ENCODE assay signal across 8 mouse cellular contexts in the genomic region with DNA sequence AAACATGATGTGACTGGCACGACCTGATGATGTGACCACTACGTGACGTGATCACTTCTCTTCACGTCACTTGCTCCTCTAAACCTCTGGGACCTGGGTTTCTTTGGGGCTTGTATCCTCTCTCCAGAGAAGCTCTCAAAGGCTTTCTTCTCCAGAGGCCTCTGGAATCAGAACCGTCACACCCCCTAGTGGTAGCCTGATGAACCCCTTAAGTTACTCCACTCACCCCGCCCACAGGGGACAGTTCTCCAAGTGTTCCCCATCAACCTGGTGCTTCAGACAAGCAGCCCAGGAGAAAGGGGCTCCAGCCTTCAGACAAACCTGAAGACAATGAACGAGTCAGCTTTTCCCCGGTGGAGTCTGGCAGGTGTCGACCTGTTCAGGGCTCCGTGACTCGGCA.
DNase-seq lines count a peak whose midpoint lies in the region; ATAC-seq and TF ChIP-seq lines count a peak whose summit lies in the region.

No protein-coding gene starts in this region.

- TF ChIP-seq CTCF in midbrain, postnatal 0 days (IDR thresholded peaks at IDR 0.05) = peak; percentile 64

- no peaks in the 10 kb centered on the region for H3K9me3 ChIP-seq in heart, embryonic 10.5 days
- no peaks in the 10 kb centered on the region for H3K9me3 ChIP-seq in embryonic facial prominence, embryonic 10.5 days
- no peaks in the 10 kb centered on the region for H3K9me3 ChIP-seq in midbrain, postnatal 0 days (ENCODE audit: low read length)

- WGBS in heart, embryonic 10.5 days = 67% methylated on average over 11 of the region's 11 CpGs
- 65% methylated on average over 11 of the region's 11 CpGs for WGBS in embryonic facial prominence, embryonic 10.5 days
- 72% methylated on average over 11 of the region's 11 CpGs for WGBS in midbrain, postnatal 0 days

- H3K4me1 ChIP-seq in heart, embryonic 10.5 days = peaks cover 18% of the 10 kb centered on the region
- no peaks in the 10 kb centered on the region for H3K4me1 ChIP-seq in embryonic facial prominence, embryonic 10.5 days
- H3K4me1 ChIP-seq in midbrain, postnatal 0 days (ENCODE audit: insufficient read depth, low read length) = no peaks in the 10 kb centered on the region

- DNase-seq in heart, postnatal 10 days = peak; percentile 68 to 81
- DNase-seq in heart, embryonic 10.5 days (ENCODE audit: low spot score) = no peak
- DNase-seq in A20 (ENCODE audit: low read depth, low spot score) = peak; percentile 1
- DNase-seq in adrenal gland, adult 8-10 months = peak; percentile 56
- DNase-seq in embryonic facial prominence, embryonic 10.5 days (ENCODE audit: low spot score) = peak; percentile 58
- peak; percentile 45 for DNase-seq in layer of hippocampus, adult 9-11 months
- peak; percentile 71 for DNase-seq in midbrain, postnatal 0 days (ENCODE audit: low spot score)

- 0 out of 2 replicates have a peak, but pooled peaks cover 2% of the 10 kb centered on the region for H3K27me3 ChIP-seq in heart, embryonic 10.5 days (ENCODE audit: insufficient read depth, poor library complexity, severe bottlenecking)
- no peaks in the 10 kb centered on the region for H3K27me3 ChIP-seq in embryonic facial prominence, embryonic 10.5 days (replicated peaks; ENCODE audit: low read depth, poor library complexity, severe bottlenecking)
- H3K27me3 ChIP-seq in midbrain, postnatal 0 days (ENCODE audit: insufficient read depth, low read length) = no peaks in the 10 kb centered on the region

- H3K4me2 ChIP-seq in midbrain, postnatal 0 days (ENCODE audit: low read depth, low read length, poor library complexity, severe bottlenecking) = no peak overlapping the region

- H3K36me3 ChIP-seq in heart, embryonic 10.5 days = no peaks in the 10 kb centered on the region
- H3K36me3 ChIP-seq in embryonic facial prominence, embryonic 10.5 days (replicated peaks) = no peaks in the 10 kb centered on the region
- no peaks in the 10 kb centered on the region for H3K36me3 ChIP-seq in midbrain, postnatal 0 days (ENCODE audit: insufficient read depth, low read length)

- no peak overlapping the region for H3K4me3 ChIP-seq in heart, embryonic 10.5 days
- no peak overlapping the region for H3K4me3 ChIP-seq in embryonic facial prominence, embryonic 10.5 days
- no peak overlapping the region for H3K4me3 ChIP-seq in midbrain, postnatal 0 days (ENCODE audit: low read depth, low read length)

- ATAC-seq in midbrain, postnatal 0 days (ENCODE audit: low FRiP score) = no peak
- ATAC-seq in monocyte, adult 5-6 weeks (replicated peaks; ENCODE audit: insufficient number of reproducible peaks, low FRiP score, low TSS enrichment, poor library complexity, severe bottlenecking) = no peak

- intact Hi-C loops in heart, postnatal 10 days (cut with DNase I) = loop anchor here (2.0 to 10.0 kb wide), 2 partner anchors 531 to 649 kb away; no protein-coding TSS in a partner anchor

- H3K27ac ChIP-seq in heart, embryonic 10.5 days = no peak overlapping the region
- H3K27ac ChIP-seq in embryonic facial prominence, embryonic 10.5 days (replicated peaks) = no peak overlapping the region
- no peak overlapping the region for H3K27ac ChIP-seq in midbrain, postnatal 0 days (ENCODE audit: low read depth, low read length)

- H3K9ac ChIP-seq in midbrain, postnatal 0 days (replicated peaks; ENCODE audit: low read length, poor library complexity, severe bottlenecking) = no peak overlapping the region
